Mouse (Mus musculus) forebrain, embryonic 16.5 days (tissue): ENCODE data around the gene Agap3. TPM values are rescaled to one million over a fixed set of nuclear protein-coding genes. Genes with fewer than 3 reads are reported as not detected.

Experiments
- polyA plus RNA-seq: library from polyadenylated mRNA; unstranded; fragments of >200 nt; fragmentation: Nextera tagmentation; extraction: Ambion mirVana; gene quantifications from 2 replicates; pipeline ENCODE4 v1.2.1, GENCODE M21; 2015

Gene Agap3
- polyA plus RNA-seq, 1 experiment from 2014 or later, result 58.6 TPM

Other genes starting within 250 kb of the Agap3 start
- 4.7 and 6.2 TPM in 2 replicates for gene Kcnh2, start 100.6 kb upstream of the Agap3 start, polyA plus RNA-seq
- 7.5 and 9.9 TPM in 2 replicates for gene Nos3, start 87.4 kb upstream of the Agap3 start, polyA plus RNA-seq
- 1.8 and 1.9 TPM in 2 replicates for gene Atg9b, start 60.0 kb upstream of the Agap3 start, polyA plus RNA-seq
- gene Abcb8, start 58.5 kb upstream of the Agap3 start, polyA plus RNA-seq, result 46.1 and 58.1 TPM in 2 replicates
- gene Asic3, start 38.8 kb upstream of the Agap3 start, polyA plus RNA-seq, result 0.14 and 0.36 TPM in 2 replicates
- 106 and 127 TPM in 2 replicates for gene Cdk5, start 28.6 kb upstream of the Agap3 start, polyA plus RNA-seq
- gene Slc4a2, start 28.3 kb upstream of the Agap3 start, polyA plus RNA-seq, result 19.1 and 23.9 TPM in 2 replicates
- 92.2 and 96.3 TPM in 2 replicates for gene Fastk, start 6.9 kb upstream of the Agap3 start, polyA plus RNA-seq
- 37.3 and 45.4 TPM in 2 replicates for gene Tmub1, start 4.3 kb upstream of the Agap3 start, polyA plus RNA-seq
- gene Gbx1, start 75.0 kb downstream of the Agap3 start, polyA plus RNA-seq, result 0.45 and 1.3 TPM in 2 replicates
- gene Asb10, start 88.8 kb downstream of the Agap3 start, polyA plus RNA-seq, result 0.09 and 0.11 TPM in 2 replicates
- 0.26 and 0.35 TPM in 2 replicates for gene 4931409K22Rik, start 104.6 kb downstream of the Agap3 start, polyA plus RNA-seq
- gene Abcf2, start 125.3 kb downstream of the Agap3 start, polyA plus RNA-seq, result 107 and 109 TPM in 2 replicates
- 20.5 and 20.8 TPM in 2 replicates for gene Chpf2, start 134.6 kb downstream of the Agap3 start, polyA plus RNA-seq
- 156 and 181 TPM in 2 replicates for gene Smarcd3, start 172.2 kb downstream of the Agap3 start, polyA plus RNA-seq
- 70.0 and 71.2 TPM in 2 replicates for gene Nub1, start 233.4 kb downstream of the Agap3 start, polyA plus RNA-seq